Mouse (Mus musculus) thymus, adult 2 months (tissue): ENCODE results near the gene Itga1. TPM values are rescaled to one million over a fixed set of nuclear protein-coding genes. Genes with fewer than 3 reads are reported as not detected.

Experiments
- DNase-seq: peaks from one replicate; pipeline ENCODE4 v3.0.0; 2021
- H3K27ac ChIP-seq: fragments of 200-500 bp; 2 replicates; pipeline ENCODE4 v1.5.1; 2012; ENCODE audit warnings: low read length, control low read depth; ENCODE audit not compliant: control insufficient read depth, insufficient read depth
- H3K27me3 ChIP-seq: fragments of 200-500 bp; 2 replicates; pipeline ENCODE4 v1.6.1; 2012; ENCODE audit warnings: mild to moderate bottlenecking, low read length, moderate library complexity, mixed read lengths; ENCODE audit not compliant: control insufficient read depth, insufficient read depth
- H3K36me3 ChIP-seq: fragments of 200-500 bp; 2 replicates; pipeline ENCODE4 v1.6.1; 2012; ENCODE audit warnings: mild to moderate bottlenecking, low read length, moderate library complexity; ENCODE audit not compliant: control insufficient read depth, insufficient read depth
- H3K4me1 ChIP-seq: fragments of 200-500 bp; replicated peaks from 2 replicates; pipeline ENCODE4 v1.6.1; 2012; ENCODE audit warnings: low read length; ENCODE audit not compliant: control insufficient read depth, insufficient read depth
- H3K4me3 ChIP-seq: fragments of 200-500 bp; 2 replicates; pipeline ENCODE4 v1.5.1; 2012; ENCODE audit warnings: mild to moderate bottlenecking, low read length, control low read depth, moderate library complexity; ENCODE audit not compliant: control insufficient read depth, insufficient read depth
- CTCF ChIP-seq: fragments of 200-500 bp; IDR thresholded peaks from 2 replicates; pipeline ENCODE4 v1.5.1; 2012; ENCODE audit warnings: mild to moderate bottlenecking, control low read depth, low read length, moderate library complexity, borderline replicate concordance; ENCODE audit not compliant: control insufficient read depth, poor library complexity, insufficient read depth; ENCODE audit errors: extremely low read depth
- POLR2A ChIP-seq: fragments of 200-500 bp; IDR thresholded peaks from 2 replicates; pipeline ENCODE4 v1.6.1; 2012; ENCODE audit warnings: mild to moderate bottlenecking, low read length, control low read depth, moderate library complexity; ENCODE audit not compliant: control insufficient read depth, poor library complexity, insufficient read depth; ENCODE audit errors: extremely low read depth
- WGBS: fragments of 180-500 bp; shearing (Covaris S2); methylation state at CpG from one replicate; pipeline ENCODE4 v1.1.7; 2018; 5-methylcytosine and 5-hydroxymethylcytosine counted together
- polyA plus RNA-seq: library from polyadenylated mRNA; depleted of rRNA; stranded (reverse); fragments of >200 nt; gene quantifications from 2 replicates; pipeline ENCODE4 v1.2.3, GENCODE M21; 2012

Gene Itga1
- polyA plus RNA-seq, 1 experiment: 2.0 TPM

GRCm38 (mm10) chr13:115124521-115124920 is 22.8 kb upstream of the Itga1 start:
- TF ChIP-seq POLR2A: no peak
- no peak for TF ChIP-seq CTCF
- no peaks in the 10 kb centered on the region for H3K36me3 ChIP-seq
- WGBS: 59% methylated on average over 1 of the region's 1 CpGs
- H3K27me3 ChIP-seq: no peaks in the 10 kb centered on the region
- H3K27ac ChIP-seq: no peak overlapping the region
- no peak overlapping the region for H3K4me3 ChIP-seq
- no peak for DNase-seq
- no peaks in the 10 kb centered on the region for H3K4me1 ChIP-seq

DNA sequence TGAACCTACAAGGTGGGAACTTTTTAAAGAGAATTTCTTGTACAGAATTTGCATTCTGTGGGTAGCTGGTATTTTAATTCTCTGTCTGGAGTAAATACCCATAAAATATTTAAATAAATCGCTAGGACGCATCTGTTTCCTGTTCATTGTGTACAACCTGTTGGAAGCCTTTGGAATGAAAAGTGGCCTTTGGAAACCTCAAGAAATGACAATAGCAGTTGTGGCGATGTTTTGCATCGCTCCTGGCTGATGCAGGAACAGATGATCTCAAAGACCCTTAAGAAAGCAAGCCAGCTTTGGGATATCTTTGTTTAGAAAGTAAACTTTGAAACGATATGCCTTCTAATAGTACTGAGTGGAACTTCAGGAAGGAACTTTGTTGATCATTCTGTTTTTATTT is 17.0 kb upstream of the Itga1 start:
- Histone ChIP-seq H3K27me3 (no peaks in the 10 kb centered on the region), H3K4me3 (no peak overlapping the region), H3K4me1 (no peaks in the 10 kb centered on the region), H3K27ac (no peak overlapping the region), H3K36me3 (no peaks in the 10 kb centered on the region)
- WGBS: 46% methylated on average over 5 of the region's 5 CpGs
- no peak for DNase-seq
- TF ChIP-seq CTCF (no peak), POLR2A (no peak)

DNA sequence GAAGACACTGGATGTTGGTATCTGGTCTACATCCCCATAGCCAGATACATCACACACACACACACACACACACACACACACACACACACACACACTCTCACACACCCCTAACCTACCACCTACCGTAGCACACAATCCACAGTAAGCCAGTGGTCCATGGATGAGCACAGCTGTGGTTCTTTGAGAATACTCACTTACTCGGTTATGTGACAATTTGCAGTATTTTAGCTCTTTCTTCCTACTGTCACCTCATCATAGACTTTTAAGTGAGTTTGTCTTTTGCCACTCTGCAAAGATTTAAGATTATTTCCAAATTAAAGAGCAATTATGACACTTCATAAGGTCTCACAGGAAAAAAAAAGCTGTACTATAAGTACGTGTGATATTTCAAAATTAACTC is 16.4 kb upstream of the Itga1 start:
- no peak overlapping the region for H3K27ac ChIP-seq
- DNase-seq: no peak
- no peak overlapping the region for H3K4me3 ChIP-seq
- H3K4me1 ChIP-seq: no peaks in the 10 kb centered on the region
- no peak for TF ChIP-seq POLR2A
- no peak for TF ChIP-seq CTCF
- no peaks in the 10 kb centered on the region for H3K27me3 ChIP-seq
- H3K36me3 ChIP-seq: no peaks in the 10 kb centered on the region
- 89% methylated on average over 3 of the region's 3 CpGs for WGBS

DNA sequence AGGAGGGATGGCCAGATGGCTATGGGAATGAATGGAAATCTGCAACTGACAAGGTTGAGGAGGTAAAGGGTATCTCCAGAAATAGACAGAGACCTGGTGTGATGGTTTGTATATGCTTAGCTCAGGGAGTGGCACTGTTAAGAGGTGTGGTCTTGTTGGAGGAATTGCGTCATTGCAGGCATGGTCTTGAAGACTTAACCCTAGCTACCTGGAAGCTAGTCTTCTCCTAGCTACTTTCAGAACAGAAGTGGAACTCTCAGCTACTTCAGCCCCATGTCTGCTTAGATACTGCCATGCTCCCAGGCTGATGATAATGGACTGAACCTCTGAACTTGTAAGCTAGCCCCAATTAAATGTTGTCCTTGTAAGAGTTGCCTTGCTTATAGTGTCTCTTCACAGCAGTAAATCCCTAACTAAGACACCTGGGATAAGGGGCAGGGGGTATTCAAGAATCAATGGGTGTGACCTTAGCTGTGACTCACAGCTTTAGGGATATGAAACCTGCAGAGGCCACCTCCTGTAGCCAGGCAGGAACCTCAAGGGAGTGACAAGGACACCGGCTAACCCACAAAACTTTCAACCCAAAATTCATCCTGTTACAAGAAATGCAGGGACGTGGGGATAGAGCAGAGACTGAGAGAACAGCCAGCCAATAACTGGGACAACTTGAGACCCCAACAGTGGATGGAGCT is 15.3 kb upstream of the Itga1 start:
- H3K4me1 ChIP-seq: no peaks in the 10 kb centered on the region
- 91% methylated on average over 3 of the region's 3 CpGs for WGBS
- no peak overlapping the region for H3K27ac ChIP-seq

DNA sequence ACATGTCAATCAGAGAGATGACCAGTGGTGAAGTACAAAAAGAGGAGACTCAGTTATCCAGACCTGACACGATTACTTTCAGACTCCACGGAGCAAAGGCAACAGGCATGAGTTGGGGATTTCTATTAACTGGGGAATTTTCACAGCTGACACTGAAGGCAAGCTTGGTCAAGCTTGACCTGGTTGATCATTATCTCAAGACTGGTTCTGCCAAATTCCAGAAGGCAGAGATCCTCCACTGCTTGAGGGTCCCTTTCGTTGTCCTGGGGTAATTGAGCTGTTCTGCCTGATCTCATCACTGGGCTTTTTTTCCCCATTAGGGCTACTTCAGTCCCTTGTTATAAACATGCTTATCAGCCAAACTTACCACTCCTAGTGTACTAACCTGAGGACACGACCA is 7.9 kb upstream of the Itga1 start:
- WGBS: 90% methylated on average over 4 of the region's 4 CpGs
- Histone ChIP-seq H3K27me3 (no peaks in the 10 kb centered on the region), H3K4me3 (no peak overlapping the region), H3K4me1 (no peaks in the 10 kb centered on the region), H3K27ac (no peak overlapping the region), H3K36me3 (no peaks in the 10 kb centered on the region)
- no peak for TF ChIP-seq CTCF
- TF ChIP-seq POLR2A: no peak
- no peak for DNase-seq

More for the DNA sequence above, 15.3 kb upstream of the Itga1 start:
- no peak overlapping the region for H3K4me3 ChIP-seq
- no peak for DNase-seq
- H3K27me3 ChIP-seq: no peaks in the 10 kb centered on the region
- H3K36me3 ChIP-seq: no peaks in the 10 kb centered on the region
- no peak for TF ChIP-seq POLR2A
- no peak for TF ChIP-seq CTCF

- no peak overlapping the region for H3K4me3 ChIP-seq
- no peak for TF ChIP-seq CTCF
- TF ChIP-seq POLR2A: no peak
- no peaks in the 10 kb centered on the region for H3K36me3 ChIP-seq
- no peak for DNase-seq
- 81% methylated on average over 8 of the region's 8 CpGs for WGBS
- H3K27me3 ChIP-seq: no peaks in the 10 kb centered on the region
- no peak overlapping the region for H3K27ac ChIP-seq
- no peaks in the 10 kb centered on the region for H3K4me1 ChIP-seq
Observed at GRCm38 (mm10) chr13:115107436-115107835, 5.7 kb upstream of the Itga1 start.

- WGBS: 90% methylated on average over 10 of the region's 10 CpGs
- H3K27ac ChIP-seq: no peak overlapping the region
- DNase-seq: no peak
Observed at GRCm38 (mm10) chr13:115106183-115106582, 4.4 kb upstream of the Itga1 start.

GRCm38 (mm10) chr13:115102754-115103153 is 990 bp upstream of the Itga1 start:
- Histone ChIP-seq H3K36me3 (no peaks in the 10 kb centered on the region), H3K4me3 (no peak overlapping the region), H3K27me3 (peaks cover 5% of the 10 kb centered on the region), H3K4me1 (no peaks in the 10 kb centered on the region), H3K27ac (no peak overlapping the region)
- no peak for DNase-seq
- TF ChIP-seq POLR2A (no peak), CTCF (no peak)
- WGBS: 98% methylated on average over 2 of the region's 2 CpGs

More at GRCm38 (mm10) chr13:115106183-115106582, 4.4 kb upstream of the Itga1 start:
- Histone ChIP-seq H3K4me1 (no peaks in the 10 kb centered on the region), H3K36me3 (no peaks in the 10 kb centered on the region), H3K4me3 (no peak overlapping the region), H3K27me3 (peaks cover 2% of the 10 kb centered on the region)
- no peak for TF ChIP-seq CTCF
- TF ChIP-seq POLR2A: no peak
